Mouse (Mus musculus) spleen, postnatal 14 days (tissue): ENCODE measurements around the gene Olfr514.
"Not testable (repeated sequence)": the region's sequence is repeated elsewhere in the genome, so short reads cannot be mapped to it uniquely, and the experiment has no call there.

Source experiments
- DNase-seq, 2 experiments: peaks; one replicate each; pipeline ENCODE4 v3.0.0; 2021 to 2022; ENCODE audit warnings: low spot score in 2 of 2

Gene Olfr514

GRCm38 (mm10) chr7:108825897-108826296 is at the start of gene Olfr514:
Gene Olfr514, minus strand, starts transcription at chr7:108825997.
- DNase-seq: no peak

- no peak for DNase-seq
Measured at GRCm38 (mm10) chr7:108872279-108872678, 46.5 kb upstream of the Olfr514 start, which contains the start of gene Olfr517. Gene Olfr517, minus strand, starts transcription at chr7:108872379.

DNA sequence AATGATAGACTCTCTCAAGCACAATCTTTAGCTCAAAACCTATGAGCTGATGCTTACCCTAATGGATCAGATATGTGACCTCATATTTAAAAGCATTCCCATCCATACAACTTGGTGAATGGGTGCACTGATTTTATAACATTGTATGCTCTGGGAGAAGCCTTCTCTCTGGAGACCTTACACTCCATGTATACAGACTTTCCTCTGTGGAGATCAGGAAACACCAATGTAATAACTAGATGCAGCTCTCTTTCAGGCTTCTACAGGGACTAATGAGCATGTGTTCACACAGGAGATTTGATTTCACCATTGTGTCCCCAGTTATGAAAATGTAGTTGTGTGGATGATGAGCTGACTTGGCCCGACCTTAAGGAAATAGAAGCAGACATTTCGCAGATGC is 24.6 kb upstream of the Olfr514 start, which contains the start of gene Olfr516:
Olfr516 (minus strand) TSS at position 101 of the 400 bp plus-strand sequence.
- no peak for DNase-seq

DNA sequence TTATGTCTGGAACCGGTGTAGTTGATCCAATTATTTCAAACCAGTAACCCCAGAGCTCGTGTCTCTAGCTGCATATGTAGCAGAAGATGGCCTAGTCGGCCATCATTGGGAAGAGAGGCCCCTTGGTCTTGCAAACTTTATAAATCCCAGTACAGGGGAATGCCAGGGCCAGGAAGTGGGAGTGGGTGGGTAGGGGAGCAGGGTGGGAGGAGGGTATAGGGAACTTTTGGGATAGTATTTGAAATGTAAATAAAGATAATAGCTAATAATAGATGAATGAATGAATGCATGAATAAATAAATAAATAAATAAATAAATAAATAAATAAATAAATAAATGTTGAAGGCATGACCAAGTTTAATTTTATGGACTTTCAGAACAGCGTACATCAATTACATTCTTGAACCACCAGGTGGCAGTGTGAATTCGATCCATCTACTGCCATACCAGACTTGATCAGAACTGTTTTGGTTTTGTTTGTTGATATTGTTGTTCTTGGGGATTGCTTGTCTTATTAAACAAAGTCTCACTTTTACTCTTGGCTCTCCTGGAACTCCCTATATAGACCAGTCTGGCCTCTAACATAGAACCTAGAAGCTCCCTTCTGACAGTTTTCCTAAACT is 11.1 kb downstream of the Olfr514 start:
- DNase-seq: not testable (repeated sequence)

DNA sequence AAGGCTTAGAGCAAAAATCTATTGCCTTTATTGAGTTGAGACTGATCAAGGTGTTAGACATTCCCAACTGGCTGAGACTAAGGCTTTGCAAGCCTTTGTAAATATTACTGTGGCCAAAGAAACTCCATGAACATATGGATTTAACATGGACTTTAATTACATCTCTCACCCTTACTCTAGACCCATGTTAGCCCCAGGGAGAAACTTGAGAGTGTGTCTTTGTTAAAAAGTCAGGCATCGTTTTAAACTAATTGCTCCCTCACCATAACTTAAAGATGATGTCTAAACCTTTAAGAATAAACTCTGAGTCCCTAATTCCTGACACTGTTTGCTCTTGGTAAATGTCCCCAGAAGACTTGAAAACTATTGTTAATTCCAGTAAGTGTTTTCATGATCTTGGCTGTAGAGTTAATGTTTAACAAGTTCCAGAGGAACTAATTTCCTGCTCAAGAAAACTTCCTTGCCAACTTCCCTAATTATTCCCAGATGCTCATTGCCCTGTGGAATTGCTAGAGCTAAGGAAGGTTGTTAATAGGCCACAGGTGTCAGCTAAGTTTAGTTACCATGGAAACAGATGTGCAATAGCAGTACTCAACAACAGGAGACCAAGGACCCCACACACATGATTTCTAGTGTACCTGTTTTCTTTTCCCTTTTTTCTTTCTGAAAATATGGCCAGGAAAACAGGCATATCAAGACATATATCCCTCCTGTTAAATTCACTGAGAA is 28.4 kb downstream of the Olfr514 start:
- no peak for DNase-seq
